Mouse (Mus musculus) limb, embryonic 12.5 days (tissue): Measurements from ENCODE around the gene Tmem117. TPM values are rescaled to one million over a fixed set of nuclear protein-coding genes. Genes with fewer than 3 reads are reported as not detected.

Experiments
- ATAC-seq: fragments of 200-750 bp; cut with Nextera tagmentation; 2 replicates; pipeline ENCODE4 v1.8.0; 2017; ENCODE audit warnings: low read depth, moderate TSS enrichment; ENCODE audit not compliant: insufficient number of reproducible peaks, insufficient read depth, low FRiP score, low TSS enrichment
- H3K27ac ChIP-seq: fragments of 300-500 bp; sonication (generic); 2 replicates; pipeline ENCODE4 v1.5.1; 2016; ENCODE audit warnings: mild to moderate bottlenecking, moderate library complexity
- H3K27me3 ChIP-seq: fragments of 300-500 bp; sonication (generic); 2 replicates; pipeline ENCODE4 v1.6.1; 2016; ENCODE audit warnings: mild to moderate bottlenecking, moderate library complexity
- H3K36me3 ChIP-seq: fragments of 300-500 bp; sonication (generic); 2 replicates; pipeline ENCODE4 v1.6.1; 2016; ENCODE audit warnings: mild to moderate bottlenecking, moderate library complexity
- H3K4me1 ChIP-seq: fragments of 300-500 bp; sonication (generic); replicated peaks from 2 replicates; pipeline ENCODE4 v1.6.1; 2016
- H3K4me2 ChIP-seq: fragments of 300-500 bp; sonication (generic); 2 replicates; pipeline ENCODE4 v1.6.1; 2016; ENCODE audit warnings: mild to moderate bottlenecking, moderate library complexity
- H3K4me3 ChIP-seq: fragments of 300-500 bp; sonication (generic); replicated peaks from 2 replicates; pipeline ENCODE4 v1.5.1; 2016; ENCODE audit warnings: mild to moderate bottlenecking
- H3K9ac ChIP-seq: fragments of 300-500 bp; sonication (generic); replicated peaks from 2 replicates; pipeline ENCODE4 v1.6.1; 2016; ENCODE audit warnings: mild to moderate bottlenecking, moderate library complexity
- H3K9me3 ChIP-seq: fragments of 300-500 bp; sonication (generic); 2 replicates; pipeline ENCODE4 v1.6.1; 2016; ENCODE audit warnings: mild to moderate bottlenecking, moderate library complexity
- WGBS: fragments of 180-500 bp; shearing (Covaris S2); methylation state at CpG from one replicate; pipeline ENCODE4 v1.1.7; 2016; 5-methylcytosine and 5-hydroxymethylcytosine counted together
- polyA plus RNA-seq: library from polyadenylated mRNA; unstranded; fragments of >200 nt; fragmentation: Nextera tagmentation; extraction: Ambion mirVana; gene quantifications from 2 replicates; pipeline ENCODE4 v1.2.1, GENCODE M21; 2016

The Tmem117 gene
- polyA plus RNA-seq, 1 experiment from 2014 or later, result 3.7 TPM

DNA sequence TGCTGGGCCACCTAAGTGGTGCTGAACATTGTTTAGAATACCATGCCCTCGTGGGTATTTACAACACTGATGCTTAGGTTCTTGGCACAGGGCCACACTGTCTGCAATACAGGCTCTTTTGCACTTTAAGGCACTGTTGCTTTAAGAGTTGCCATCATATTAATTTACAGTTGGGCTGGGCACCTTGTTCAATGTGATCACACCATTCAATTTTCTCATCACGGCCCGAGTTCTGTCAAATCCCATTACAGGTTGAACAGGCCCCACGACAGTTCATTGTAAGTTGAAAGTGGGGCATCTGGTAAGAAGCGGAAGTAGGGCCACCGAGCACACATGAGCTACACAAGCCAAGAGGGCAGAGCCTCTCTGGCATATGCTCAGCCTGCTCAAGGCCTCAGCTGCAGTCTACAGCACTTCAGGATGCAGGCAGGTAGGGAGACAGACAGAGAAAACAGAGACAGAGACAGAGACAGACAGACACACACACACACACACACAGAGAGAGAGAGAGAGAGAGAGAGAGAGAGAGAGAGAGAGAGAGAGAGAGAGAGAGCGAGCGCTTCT, 478.3 kb downstream of the Tmem117 start:
- H3K9me3 ChIP-seq, result no peaks in the 10 kb centered on the region
- 53% methylated on average over 8 of the region's 8 CpGs for WGBS
- no peak overlapping the region for H3K4me3 ChIP-seq
- peaks cover 11% of the 10 kb centered on the region for H3K4me1 ChIP-seq
- ATAC-seq, result no peak
- no peaks in the 10 kb centered on the region for H3K36me3 ChIP-seq
- H3K27me3 ChIP-seq, result no peaks in the 10 kb centered on the region
- H3K27ac ChIP-seq, result no peak overlapping the region
- no peak overlapping the region for H3K9ac ChIP-seq
- no peak overlapping the region for H3K4me2 ChIP-seq

DNA sequence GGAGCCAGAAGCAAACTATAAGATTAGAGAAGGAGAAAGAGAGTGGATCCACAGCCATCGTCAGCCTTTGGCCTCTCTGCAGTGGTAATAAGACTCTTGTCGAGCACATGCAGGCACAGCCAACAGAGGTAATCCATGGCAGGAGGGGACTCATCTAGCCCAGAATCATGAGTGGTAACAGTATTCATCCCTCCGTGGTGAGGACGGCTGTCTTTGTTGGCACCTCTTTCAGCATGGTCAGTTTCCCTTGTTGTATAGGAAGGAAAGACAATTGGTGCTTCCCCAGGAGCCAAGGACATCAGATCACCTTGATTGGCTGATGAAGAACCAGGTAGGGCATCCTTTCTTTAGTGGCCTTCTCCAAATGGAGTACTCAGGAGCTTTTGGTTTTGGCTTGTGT, 479.6 kb downstream of the Tmem117 start:
- WGBS, result 87% methylated on average over 4 of the region's 4 CpGs
- no peak overlapping the region for H3K4me3 ChIP-seq
- no peak overlapping the region for H3K4me2 ChIP-seq
- no peak overlapping the region for H3K27ac ChIP-seq
- H3K27me3 ChIP-seq, result no peaks in the 10 kb centered on the region
- peaks cover 9% of the 10 kb centered on the region for H3K4me1 ChIP-seq
- ATAC-seq, result no peak
- H3K9ac ChIP-seq, result no peak overlapping the region
- no peaks in the 10 kb centered on the region for H3K36me3 ChIP-seq
- H3K9me3 ChIP-seq, result no peaks in the 10 kb centered on the region

DNA sequence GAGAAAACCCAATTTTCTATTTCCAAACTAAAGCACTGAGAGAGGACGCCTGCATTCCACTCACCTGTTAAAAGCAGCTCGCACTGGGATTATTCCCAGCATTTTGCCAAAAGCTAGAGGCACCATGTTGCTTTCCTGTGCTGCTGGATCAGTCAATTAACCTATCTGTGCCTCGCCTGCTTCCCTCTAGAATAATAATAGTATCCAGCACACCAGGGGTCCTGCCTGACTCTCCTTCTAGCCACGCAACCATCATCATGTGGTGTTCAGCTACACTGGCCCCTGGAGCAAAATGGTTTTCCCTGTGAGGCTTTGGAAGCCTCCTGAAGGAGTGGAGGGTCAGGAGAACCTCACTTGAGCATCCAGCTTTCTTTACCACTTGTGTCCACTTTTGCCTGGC, 502.4 kb downstream of the Tmem117 start:
- Histone ChIP-seq H3K4me2 (no peak overlapping the region), H3K4me3 (no peak overlapping the region), H3K4me1 (no peaks in the 10 kb centered on the region), H3K9me3 (no peaks in the 10 kb centered on the region), H3K27ac (no peak overlapping the region), H3K36me3 (no peaks in the 10 kb centered on the region), H3K9ac (no peak overlapping the region), H3K27me3 (no peaks in the 10 kb centered on the region)
- 64% methylated on average over 4 of the region's 4 CpGs for WGBS
- ATAC-seq, result no peak

DNA sequence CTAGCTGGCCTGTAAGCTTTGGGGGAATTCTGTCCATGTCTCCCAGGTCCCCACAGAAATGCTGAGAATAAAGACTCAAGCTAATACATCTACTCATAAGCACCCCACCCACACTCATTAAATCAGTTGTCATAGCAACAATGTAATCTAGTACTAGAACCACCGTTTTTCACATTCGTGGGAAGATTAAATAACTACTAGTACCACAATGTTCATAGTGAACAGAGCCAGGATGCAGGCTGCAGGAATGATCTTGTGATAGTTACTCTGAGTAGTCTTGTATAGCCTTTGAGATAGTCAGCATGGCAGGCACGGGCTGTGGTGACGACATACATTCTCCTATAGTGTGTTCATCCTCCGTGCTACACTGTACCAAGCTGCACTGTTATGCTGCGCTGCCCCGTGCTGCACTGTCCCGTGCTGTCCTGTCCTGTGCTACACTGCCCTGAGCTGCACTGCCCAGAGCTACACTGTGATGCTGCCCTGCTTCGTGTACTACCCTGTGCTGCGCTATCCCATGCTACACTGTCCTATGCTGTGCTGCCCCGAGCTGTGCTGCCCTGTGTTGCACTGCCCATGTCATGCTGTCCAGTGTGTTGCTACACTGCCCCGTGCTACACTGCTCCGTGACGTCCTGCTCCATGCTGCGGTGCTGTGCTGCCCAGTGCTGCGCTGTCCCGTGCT, 507.0 kb downstream of the Tmem117 start:
- no peaks in the 10 kb centered on the region for H3K9me3 ChIP-seq
- no peak overlapping the region for H3K9ac ChIP-seq
- H3K4me3 ChIP-seq, result no peak overlapping the region
- H3K27ac ChIP-seq, result no peak overlapping the region
- H3K36me3 ChIP-seq, result no peaks in the 10 kb centered on the region
- WGBS, result 92% methylated on average over 17 of the region's 17 CpGs
- H3K4me2 ChIP-seq, result no peak overlapping the region
- no peaks in the 10 kb centered on the region for H3K27me3 ChIP-seq
- no peaks in the 10 kb centered on the region for H3K4me1 ChIP-seq
- ATAC-seq, result 0 out of 2 replicates have a peak, but pooled peaks have one; percentile 47

DNA sequence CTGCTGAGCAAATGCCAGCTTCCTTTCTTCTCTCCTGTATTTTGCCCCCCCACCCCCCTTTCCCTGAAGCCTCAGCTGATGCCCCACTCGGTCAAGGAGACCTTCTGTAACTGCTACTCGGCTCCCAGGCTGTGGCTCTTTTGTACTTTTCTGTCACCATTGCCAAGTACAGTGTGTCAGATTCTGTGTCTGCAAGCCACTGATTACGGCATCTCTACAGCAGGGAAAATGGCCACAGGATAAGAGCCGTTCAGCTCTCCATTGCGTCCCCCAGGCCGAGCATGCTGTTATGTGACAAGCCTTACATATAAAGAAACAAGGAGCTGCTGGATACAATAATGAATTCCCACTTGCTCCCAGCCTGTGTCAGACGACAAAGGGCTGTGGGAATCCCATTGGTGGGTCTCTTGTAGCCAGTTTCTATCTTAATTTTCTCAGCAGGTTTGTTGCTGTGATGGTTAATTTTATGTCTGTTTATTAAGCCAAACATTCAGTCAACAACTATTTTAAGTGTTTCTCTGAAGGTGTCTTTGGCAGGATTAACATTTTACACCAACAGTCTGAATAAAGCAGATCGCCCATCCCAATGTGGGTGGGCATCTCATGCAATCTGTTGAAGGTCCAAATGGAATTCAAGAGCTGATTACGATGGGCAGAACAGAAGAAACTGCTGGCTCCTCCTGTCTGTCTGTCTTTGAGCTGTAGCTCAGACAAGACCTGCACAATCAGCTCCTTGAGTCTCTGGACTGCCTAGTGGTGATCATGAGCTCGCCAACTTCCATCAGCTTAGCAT, 508.2 kb downstream of the Tmem117 start:
- ATAC-seq, result no peak
- Histone ChIP-seq H3K27me3 (no peaks in the 10 kb centered on the region), H3K27ac (no peak overlapping the region), H3K4me1 (no peaks in the 10 kb centered on the region), H3K4me3 (no peak overlapping the region), H3K4me2 (no peak overlapping the region), H3K9me3 (no peaks in the 10 kb centered on the region), H3K36me3 (no peaks in the 10 kb centered on the region), H3K9ac (no peak overlapping the region)
- WGBS, result 80% methylated on average over 10 of the region's 10 CpGs

DNA sequence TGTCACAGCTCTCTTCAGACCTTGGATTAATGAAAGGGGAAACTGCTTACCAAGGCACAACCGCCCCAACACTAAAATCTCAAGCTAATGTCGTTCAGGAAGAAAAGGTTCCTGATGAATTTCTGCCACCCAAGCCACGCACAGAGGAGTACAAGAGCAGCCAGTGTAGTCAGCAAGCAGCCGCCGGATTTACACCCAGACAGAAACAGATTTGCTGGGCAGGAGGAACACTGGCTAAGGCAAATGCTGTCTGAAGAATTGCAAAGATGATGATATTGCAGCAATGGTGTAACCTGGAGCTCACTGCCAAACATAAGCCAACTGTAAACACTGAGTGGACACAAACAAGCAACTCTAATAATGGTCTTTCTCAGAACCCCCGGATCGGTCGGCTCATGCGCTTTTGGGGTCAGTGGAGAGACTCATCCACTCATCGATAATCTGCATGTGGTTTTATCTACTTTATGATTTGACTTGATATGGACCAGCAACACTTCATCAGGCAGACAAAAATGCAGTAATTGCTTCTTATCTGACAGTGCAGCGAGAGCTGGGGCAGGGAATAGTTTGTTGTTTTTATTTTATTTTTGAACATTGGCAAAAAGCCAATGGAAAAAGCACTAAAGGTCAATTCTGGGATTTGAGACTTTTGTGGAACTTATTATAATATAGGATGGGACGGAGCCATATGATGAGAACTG, 509.8 kb downstream of the Tmem117 start:
- no peaks in the 10 kb centered on the region for H3K36me3 ChIP-seq
- no peak overlapping the region for H3K27ac ChIP-seq
- WGBS, result 75% methylated on average over 12 of the region's 12 CpGs
- no peak for ATAC-seq
- no peaks in the 10 kb centered on the region for H3K4me1 ChIP-seq
- no peak overlapping the region for H3K4me2 ChIP-seq
- H3K27me3 ChIP-seq, result no peaks in the 10 kb centered on the region
- H3K9me3 ChIP-seq, result no peaks in the 10 kb centered on the region
- H3K9ac ChIP-seq, result no peak overlapping the region
- no peak overlapping the region for H3K4me3 ChIP-seq

DNA sequence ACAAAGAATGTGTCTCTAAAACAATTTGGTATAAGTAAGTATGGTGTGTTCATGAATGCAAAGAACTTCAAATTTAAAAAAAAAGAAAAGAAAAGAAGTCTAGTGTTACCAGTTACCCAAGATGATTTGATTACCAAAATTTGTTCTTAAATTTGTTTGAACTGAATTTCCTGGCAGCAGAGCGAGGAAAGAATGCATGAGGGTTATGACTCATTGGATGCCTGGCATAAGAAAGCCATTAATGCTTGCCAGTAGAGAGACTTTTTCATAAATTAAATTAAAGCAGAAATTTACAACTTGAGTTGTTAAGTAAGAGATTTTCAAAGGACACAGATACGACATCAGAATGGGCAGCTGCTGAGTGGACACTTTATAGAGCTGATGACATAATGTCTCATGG, 515.1 kb downstream of the Tmem117 start:
- Histone ChIP-seq H3K27ac (no peak overlapping the region), H3K36me3 (no peaks in the 10 kb centered on the region), H3K4me3 (no peak overlapping the region), H3K9me3 (no peaks in the 10 kb centered on the region), H3K4me1 (no peaks in the 10 kb centered on the region), H3K9ac (no peak overlapping the region), H3K4me2 (no peak overlapping the region), H3K27me3 (no peaks in the 10 kb centered on the region)
- WGBS, result 55% methylated on average over 2 of the region's 2 CpGs
- no peak for ATAC-seq

DNA sequence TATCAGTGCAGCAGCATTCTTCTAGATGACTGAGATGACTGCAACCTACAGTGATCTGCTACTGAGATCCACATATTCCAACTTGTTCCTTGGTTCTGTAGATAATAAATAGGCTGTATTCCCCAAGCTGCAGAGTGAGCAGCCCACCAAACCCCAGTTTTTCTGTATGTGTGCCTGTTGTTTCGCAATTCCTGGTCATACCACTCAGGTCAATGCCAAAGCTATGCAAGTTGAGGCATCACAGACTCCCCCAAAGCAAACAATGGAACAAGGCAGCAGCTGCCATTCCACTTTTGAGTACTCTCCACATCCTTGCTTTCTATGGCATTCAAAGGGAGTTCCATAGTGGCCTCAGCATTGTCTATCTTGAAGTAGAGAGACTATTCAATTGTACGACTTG, 516.1 kb downstream of the Tmem117 start:
- Histone ChIP-seq H3K4me2 (no peak overlapping the region), H3K36me3 (no peaks in the 10 kb centered on the region), H3K4me1 (no peaks in the 10 kb centered on the region), H3K27ac (no peak overlapping the region), H3K27me3 (no peaks in the 10 kb centered on the region), H3K4me3 (no peak overlapping the region), H3K9ac (no peak overlapping the region), H3K9me3 (no peaks in the 10 kb centered on the region)
- 87% methylated on average over 2 of the region's 2 CpGs for WGBS
- no peak for ATAC-seq

Other genes starting within 250 kb of the Tmem117 start
- gene Adamts20, start 163.8 kb upstream of the Tmem117 start, polyA plus RNA-seq, result 4.4 and 4.7 TPM in 2 replicates
- 8.9 and 9.5 TPM in 2 replicates for gene Pus7l, start 85.7 kb upstream of the Tmem117 start, polyA plus RNA-seq
- gene Irak4, start 85.6 kb upstream of the Tmem117 start, polyA plus RNA-seq, result 3.0 and 3.5 TPM in 2 replicates
- 55.3 and 58.3 TPM in 2 replicates for gene Twf1, start 39.3 kb upstream of the Tmem117 start, polyA plus RNA-seq